Mouse (Mus musculus) bone marrow macrophage, adult 2 months (primary cell): ENCODE measurements around the gene Gm3233. TPM values are rescaled to one million over a fixed set of nuclear protein-coding genes. Genes with fewer than 3 reads are reported as not detected.
"Not testable (repeated sequence)": the region's sequence is repeated elsewhere in the genome, so short reads cannot be mapped to it uniquely, and the experiment has no call there.

Source experiments
- H3K27ac ChIP-seq: 2 replicates; pipeline ENCODE4 v1.5.1; 2012; ENCODE audit warnings: low read depth, low read length; ENCODE audit not compliant: insufficient read depth
- H3K4me1 ChIP-seq: 2 replicates; pipeline ENCODE4 v1.6.1; 2012; ENCODE audit warnings: low read length; ENCODE audit not compliant: control insufficient read depth, insufficient read depth
- H3K4me3 ChIP-seq: 2 replicates; pipeline ENCODE4 v1.5.1; 2012; ENCODE audit warnings: mild to moderate bottlenecking, low read length, moderate library complexity; ENCODE audit not compliant: insufficient read depth
- CTCF ChIP-seq: IDR thresholded peaks from 2 replicates; pipeline ENCODE4 v1.5.1; 2012; ENCODE audit warnings: low read depth, mild to moderate bottlenecking, low read length, moderate library complexity
- POLR2A ChIP-seq: IDR thresholded peaks from 2 replicates; pipeline ENCODE4 v1.6.1; 2012; ENCODE audit warnings: mild to moderate bottlenecking, low read depth, low read length, borderline replicate concordance
- polyA plus RNA-seq: library from polyadenylated mRNA; stranded (reverse); fragments of >200 nt; gene quantifications from 2 replicates; pipeline ENCODE4 v1.2.4, GENCODE M21; 2012; ENCODE audit not compliant: missing spikeins, insufficient read depth, insufficient read length

Gm3233 gene
- polyA plus RNA-seq, 1 experiment: not detected

GRCm38 (mm10) chr10:77724855-77725254 lies 34.6 kb downstream of the Gm3233 start:
- no peaks in the 10 kb centered on the region for H3K4me1 ChIP-seq
- H3K4me3 ChIP-seq: no peak overlapping the region
- no peak overlapping the region for H3K27ac ChIP-seq
- TF ChIP-seq CTCF (no peak), POLR2A (no peak)

DNA sequence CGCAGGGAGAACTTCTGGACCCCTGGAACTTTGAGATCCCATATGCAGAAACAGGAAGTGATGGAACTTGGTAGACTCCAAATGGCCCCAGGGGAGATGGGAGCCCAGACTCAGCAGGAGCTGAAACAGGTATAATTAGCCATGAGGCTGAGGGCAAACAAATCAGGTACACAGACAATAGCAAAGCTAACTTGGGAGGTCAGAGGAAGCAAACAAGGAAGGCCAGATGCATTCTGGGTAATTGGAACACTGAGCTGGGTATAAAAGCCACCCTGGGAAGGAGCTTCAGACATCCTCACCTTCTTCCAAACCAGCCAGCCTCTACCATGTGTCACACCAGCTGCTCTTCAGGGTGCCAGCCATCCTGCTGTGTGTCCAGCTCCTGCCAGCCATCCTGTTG lies 39.2 kb downstream of the Gm3233 start, which contains the start of gene Krtap12-1:
Gene Krtap12-1 (plus strand): TSS at position 301 of the 400 bp plus-strand sequence.
- H3K4me1 ChIP-seq, H3K27ac ChIP-seq, H3K4me3 ChIP-seq: not testable (repeated sequence)

DNA sequence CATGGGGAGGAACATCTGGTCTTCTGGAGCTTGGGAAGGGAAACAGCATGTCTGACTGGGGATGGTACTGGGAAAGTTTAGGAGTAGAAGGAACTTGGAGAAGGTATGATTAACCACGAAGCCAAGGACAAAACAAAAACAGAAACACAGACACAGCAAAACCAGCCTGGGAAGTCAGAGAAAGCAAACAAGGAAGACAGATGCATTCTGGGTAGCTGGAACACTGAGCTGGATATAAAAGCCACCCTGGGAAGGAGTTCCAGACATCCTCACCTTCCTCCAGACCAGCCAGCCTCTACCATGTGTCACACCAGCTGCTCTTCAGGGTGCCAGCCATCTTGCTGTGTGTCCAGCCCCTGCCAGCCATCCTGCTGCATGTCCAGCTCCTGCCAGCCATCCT lies 44.0 kb downstream of the Gm3233 start, which contains the start of gene Gm10142:
Gene Gm10142 (plus strand): TSS at position 301 of the 400 bp plus-strand sequence.
- H3K4me1 ChIP-seq: peaks cover 15% of the 10 kb centered on the region
- TF ChIP-seq POLR2A: no peak
- TF ChIP-seq CTCF: no peak

GRCm38 (mm10) chr10:77713734-77714133 lies 45.7 kb downstream of the Gm3233 start:
- H3K27ac ChIP-seq: peak overlapping the region; percentile 55
- peak overlapping the region; percentile 26; the same call in 1 of the 2 replicates for H3K4me3 ChIP-seq
- TF ChIP-seq POLR2A: no peak
- H3K4me1 ChIP-seq: peaks cover 15% of the 10 kb centered on the region

More for the DNA sequence above, 44.0 kb downstream of the Gm3233 start, which contains the start of gene Gm10142:
- no peak within 1 kb of the TSS for H3K27ac ChIP-seq
- no peak within 1 kb of the TSS for H3K4me3 ChIP-seq

DNA sequence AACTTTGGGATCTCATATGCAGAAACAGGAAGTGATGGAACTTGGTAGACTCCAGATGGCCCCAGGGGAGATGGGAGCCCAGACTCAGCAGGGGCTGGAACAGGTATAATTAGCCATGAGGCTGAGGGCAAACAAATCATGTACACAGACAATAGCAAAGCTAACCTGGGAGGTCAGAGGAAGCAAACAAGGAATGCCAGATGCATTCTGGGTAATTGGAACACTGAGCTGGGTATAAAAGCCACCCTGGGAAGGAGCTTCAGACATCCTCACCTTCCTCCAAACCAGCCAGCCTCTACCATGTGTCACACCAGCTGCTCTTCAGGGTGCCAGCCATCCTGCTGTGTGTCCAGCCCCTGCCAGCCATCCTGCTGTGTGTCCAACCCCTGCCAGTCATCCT lies 48.3 kb downstream of the Gm3233 start, which contains the start of gene Gm10024:
Gene Gm10024 (plus strand): TSS at position 301 of the 400 bp plus-strand sequence.
- not testable (repeated sequence) for H3K27ac ChIP-seq, H3K4me3 ChIP-seq
- peaks cover 15% of the 10 kb centered on the region for H3K4me1 ChIP-seq

DNA sequence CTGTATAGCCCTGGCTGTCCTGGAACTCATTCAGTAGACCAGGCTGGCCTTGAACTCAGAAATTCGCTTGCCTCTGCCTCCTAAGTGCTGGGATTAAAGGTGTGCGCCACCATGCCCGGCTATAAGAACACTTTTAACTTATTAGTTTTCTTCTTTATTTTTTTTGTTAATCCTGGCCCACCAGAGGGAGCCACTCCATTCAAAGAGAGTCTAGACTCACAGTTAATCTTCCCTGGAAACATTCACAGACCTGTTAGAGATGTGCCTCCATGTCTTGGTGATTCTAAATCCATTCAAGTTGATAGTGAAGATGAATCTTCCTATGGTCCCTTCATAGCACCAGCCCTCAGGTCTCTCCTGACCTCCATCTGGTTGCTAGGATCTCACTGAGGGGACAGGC lies 49.7 kb downstream of the Gm3233 start:
- Histone ChIP-seq H3K27ac (no peak overlapping the region), H3K4me3 (no peak overlapping the region), H3K4me1 (peaks cover 12% of the 10 kb centered on the region)
- TF ChIP-seq CTCF (no peak), POLR2A (no peak)

Other genes starting within 250 kb of the Gm3233 start
- gene Fam207a, start 243.9 kb downstream of the Gm3233 start, polyA plus RNA-seq: 18.8 and 22.8 TPM in 2 replicates
- gene Itgb2, start 229.4 kb downstream of the Gm3233 start, polyA plus RNA-seq: 386 and 401 TPM in 2 replicates
- 98.5 and 102 TPM in 2 replicates for gene Pttg1ip, start 178.0 kb downstream of the Gm3233 start, polyA plus RNA-seq
- 165 and 203 TPM in 2 replicates for gene Sumo3, start 153.6 kb downstream of the Gm3233 start, polyA plus RNA-seq
- gene Gm49325, start 153.5 kb downstream of the Gm3233 start, polyA plus RNA-seq: 40.9 and 41.8 TPM in 2 replicates
- 57.9 and 61.2 TPM in 2 replicates for gene Ube2g2, start 137.4 kb downstream of the Gm3233 start, polyA plus RNA-seq
- not detected in 2 replicates for gene Tspear, start 73.1 kb downstream of the Gm3233 start, polyA plus RNA-seq
- gene Gm19402, start 68.9 kb downstream of the Gm3233 start, polyA plus RNA-seq: not detected in 2 replicates
- gene Gm9508, start 62.4 kb downstream of the Gm3233 start, polyA plus RNA-seq: not detected in 2 replicates
- not detected in 2 replicates for gene Gm10272, start 53.1 kb downstream of the Gm3233 start, polyA plus RNA-seq
- not detected in 2 replicates for gene Gm10024, start 48.2 kb downstream of the Gm3233 start, polyA plus RNA-seq
- gene Gm10142, start 43.9 kb downstream of the Gm3233 start, polyA plus RNA-seq: not detected in 2 replicates
- not detected in 2 replicates for gene Krtap12-1, start 39.1 kb downstream of the Gm3233 start, polyA plus RNA-seq
- gene Gm10100, start 33.2 kb downstream of the Gm3233 start, polyA plus RNA-seq: not detected in 2 replicates
- gene Gm18596, start 17.0 kb downstream of the Gm3233 start, polyA plus RNA-seq: not detected in 2 replicates
- not detected in 2 replicates for gene Gm9736, start 8.3 kb downstream of the Gm3233 start, polyA plus RNA-seq
- not detected in 2 replicates for gene Gm3238, start 11.6 kb upstream of the Gm3233 start, polyA plus RNA-seq
- not detected in 2 replicates for gene Gm7138, start 17.3 kb upstream of the Gm3233 start, polyA plus RNA-seq
- not detected in 2 replicates for gene Gm3250, start 22.9 kb upstream of the Gm3233 start, polyA plus RNA-seq
- not detected in 2 replicates for gene Gm7137, start 28.5 kb upstream of the Gm3233 start, polyA plus RNA-seq
- not detected in 2 replicates for gene Gm9639, start 35.4 kb upstream of the Gm3233 start, polyA plus RNA-seq
- gene Gm19668, start 39.5 kb upstream of the Gm3233 start, polyA plus RNA-seq: not detected in 2 replicates
- gene Gm9507, start 52.2 kb upstream of the Gm3233 start, polyA plus RNA-seq: not detected in 2 replicates
- gene Gm2696, start 55.0 kb upstream of the Gm3233 start, polyA plus RNA-seq: not detected in 2 replicates
- gene Krtap10-4, start 67.4 kb upstream of the Gm3233 start, polyA plus RNA-seq: not detected in 2 replicates
- gene Krtap10-10, start 76.3 kb upstream of the Gm3233 start, polyA plus RNA-seq: not detected in 2 replicates
- gene Gm36176, start 87.1 kb upstream of the Gm3233 start, polyA plus RNA-seq: not detected in 2 replicates
- not detected in 2 replicates for gene Gm10318, start 93.2 kb upstream of the Gm3233 start, polyA plus RNA-seq
- gene Gm3285, start 102.3 kb upstream of the Gm3233 start, polyA plus RNA-seq: not detected in 2 replicates
- 0.19 TPM in 1 of 2 replicates, not detected in the other for gene Lrrc3, start 142.9 kb upstream of the Gm3233 start, polyA plus RNA-seq
- 8.6 and 13.8 TPM in 2 replicates for gene Trpm2, start 210.9 kb upstream of the Gm3233 start, polyA plus RNA-seq
- 12.4 and 13.6 TPM in 2 replicates for gene 1810043G02Rik, start 218.8 kb upstream of the Gm3233 start, polyA plus RNA-seq